Mouse (Mus musculus) heart, adult 2 months (tissue): ENCODE results near the gene Prkcq. TPM values are rescaled to one million over a fixed set of nuclear protein-coding genes. Genes with fewer than 3 reads are reported as not detected.

Experiments used
- DNase-seq, 2 experiments: peaks; one replicate each; pipeline ENCODE4 v3.0.0; 2021
- H3K27ac ChIP-seq: fragments of 200-600 bp; 2 replicates; pipeline ENCODE4 v1.8.1; 2022
- H3K27me3 ChIP-seq: fragments of 200-500 bp; 2 replicates; pipeline ENCODE4 v1.6.1; 2012; ENCODE audit warnings: mild to moderate bottlenecking, low read length, inconsistent platforms, mixed read lengths; ENCODE audit not compliant: control insufficient read depth, insufficient read depth
- H3K36me3 ChIP-seq: fragments of 200-500 bp; 2 replicates; pipeline ENCODE4 v1.6.1; 2012; ENCODE audit warnings: low read length, inconsistent platforms; ENCODE audit not compliant: control insufficient read depth, insufficient read depth
- H3K4me1 ChIP-seq: fragments of 200-500 bp; 2 replicates; pipeline ENCODE4 v1.6.1; 2011; ENCODE audit warnings: low read length; ENCODE audit not compliant: control insufficient read depth, insufficient read depth
- H3K4me3 ChIP-seq: fragments of 200-600 bp; 2 replicates; pipeline ENCODE4 v1.8.1; 2022
- H3K79me2 ChIP-seq: fragments of 200-500 bp; replicated peaks from 2 replicates; pipeline ENCODE4 v1.6.1; 2012; ENCODE audit warnings: mild to moderate bottlenecking, inconsistent platforms, low read length, moderate library complexity, mixed read lengths; ENCODE audit not compliant: control insufficient read depth, insufficient read depth
- H3K9ac ChIP-seq: fragments of 200-500 bp; 2 replicates; pipeline ENCODE4 v1.6.1; 2012; ENCODE audit warnings: low read depth, mild to moderate bottlenecking, control low read depth, inconsistent platforms, low read length, mixed read lengths
- CTCF ChIP-seq: fragments of 200-600 bp; IDR thresholded peaks from 2 replicates; pipeline ENCODE4 v1.8.1; 2022; ENCODE audit warnings: antibody characterized with exemption, mild to moderate bottlenecking, moderate library complexity
- EP300 ChIP-seq: fragments of 200-500 bp; IDR thresholded peaks from 2 replicates; pipeline ENCODE4 v1.6.1; 2011; ENCODE audit warnings: low read depth, low read length, control low read depth; ENCODE audit not compliant: insufficient read depth
- POLR2A ChIP-seq: fragments of 200-500 bp; IDR thresholded peaks from 2 replicates; pipeline ENCODE4 v1.6.1; 2011; ENCODE audit warnings: mild to moderate bottlenecking, low read depth, low read length, control low read depth; ENCODE audit not compliant: insufficient read depth
- WGBS: fragments of 180-500 bp; shearing (Covaris S2); methylation state at CpG from one replicate; pipeline ENCODE4 v1.1.7; 2018; 5-methylcytosine and 5-hydroxymethylcytosine counted together
- intact Hi-C: fragments of 180-260 bp; cut with DNase I; formaldehyde crosslinking; loops from one replicate; pipeline ENCODE4 v1.15.1; 2025
- polyA plus RNA-seq: library from polyadenylated mRNA; depleted of rRNA; stranded (reverse); fragments of >200 nt; gene quantifications from 2 replicates; pipeline ENCODE4 v1.2.3, GENCODE M21; 2012
- total RNA-seq, 2 experiments: library from RNA; stranded (reverse); gene quantifications; 2 replicates each; pipeline ENCODE4 v1.2.3; 2021

Gene Prkcq
- total and polyA plus RNA-seq, 3 experiments: 1.1 to 3.3 (median 2.6) TPM

- DNase-seq: no peak
- no peaks in the 10 kb centered on the region for H3K4me1 ChIP-seq
- no peaks in the 10 kb centered on the region for H3K79me2 ChIP-seq
- WGBS: 62% methylated on average over 5 of the region's 5 CpGs
- H3K27me3 ChIP-seq: no peaks in the 10 kb centered on the region
- H3K36me3 ChIP-seq: no peaks in the 10 kb centered on the region
- H3K4me3 ChIP-seq: no peak overlapping the region
- TF ChIP-seq CTCF (no peak), EP300 (no peak), POLR2A (no peak)
- H3K27ac ChIP-seq: no peak overlapping the region
- intact Hi-C loops: no loop called here
- no peak overlapping the region for H3K9ac ChIP-seq
These were observed 25.1 kb downstream of the Prkcq start for GRCm38 (mm10) chr2:11196952-11197559.

GRCm38 (mm10) chr2:11199624-11200023 is 27.7 kb downstream of the Prkcq start:
- Histone ChIP-seq H3K9ac (no peak overlapping the region), H3K27ac (no peak overlapping the region), H3K4me3 (no peak overlapping the region), H3K36me3 (no peaks in the 10 kb centered on the region), H3K27me3 (no peaks in the 10 kb centered on the region), H3K4me1 (no peaks in the 10 kb centered on the region), H3K79me2 (no peaks in the 10 kb centered on the region)
- 64% methylated on average over 5 of the region's 5 CpGs for WGBS
- intact Hi-C loops: no loop called here
- no peak for DNase-seq
- TF ChIP-seq POLR2A: no peak
- no peak for TF ChIP-seq CTCF
- TF ChIP-seq EP300: no peak

DNA sequence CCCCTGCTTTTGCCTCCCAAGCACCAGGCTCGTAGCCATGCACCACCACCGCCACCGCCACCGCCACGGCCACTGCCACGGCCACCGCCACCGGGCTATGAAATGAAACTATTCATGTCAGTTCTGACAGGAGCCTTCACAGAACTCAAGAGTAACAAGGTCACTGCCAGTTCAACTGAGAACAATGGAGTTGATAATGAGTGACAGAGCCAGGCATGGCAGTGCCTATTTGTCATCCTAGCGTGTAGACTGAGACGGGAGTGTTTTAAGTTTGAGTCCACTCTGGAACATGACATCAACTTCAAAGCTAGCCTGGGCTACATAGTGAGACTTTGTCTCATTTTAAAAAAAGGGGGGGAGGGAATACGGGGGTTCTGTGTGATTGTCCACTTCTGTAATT is 30.9 kb downstream of the Prkcq start:
- Histone ChIP-seq H3K4me1 (no peaks in the 10 kb centered on the region), H3K27me3 (no peaks in the 10 kb centered on the region), H3K79me2 (no peaks in the 10 kb centered on the region), H3K9ac (no peak overlapping the region), H3K4me3 (no peak overlapping the region), H3K27ac (no peak overlapping the region), H3K36me3 (no peaks in the 10 kb centered on the region)
- intact Hi-C loops: no loop called here
- 90% methylated on average over 11 of the region's 11 CpGs for WGBS
- TF ChIP-seq CTCF (no peak), EP300 (no peak), POLR2A (no peak)
- DNase-seq: no peak

DNA sequence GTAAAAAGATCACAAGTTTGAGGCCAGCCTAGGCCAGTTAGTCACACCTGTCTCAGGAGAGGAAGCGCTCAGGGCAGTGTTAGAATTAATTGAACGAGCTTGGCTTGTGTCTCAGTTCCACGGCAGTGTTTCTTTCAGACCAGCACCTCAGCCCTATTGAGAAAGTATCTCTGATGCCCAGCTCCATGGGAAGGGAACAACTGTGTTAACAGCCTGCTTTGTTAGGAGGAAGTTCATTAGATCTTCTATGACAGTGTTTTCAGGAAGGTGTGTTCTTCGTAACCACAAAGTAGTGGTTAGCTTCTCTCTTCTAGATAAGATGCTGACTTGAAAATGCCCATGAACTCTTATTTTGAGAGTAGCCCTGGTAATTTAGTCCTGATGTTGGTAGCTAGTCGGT is 31.4 kb downstream of the Prkcq start:
- 63% methylated on average over 5 of the region's 5 CpGs for WGBS
- H3K79me2 ChIP-seq: no peaks in the 10 kb centered on the region
- intact Hi-C loops: no loop called here

DNA sequence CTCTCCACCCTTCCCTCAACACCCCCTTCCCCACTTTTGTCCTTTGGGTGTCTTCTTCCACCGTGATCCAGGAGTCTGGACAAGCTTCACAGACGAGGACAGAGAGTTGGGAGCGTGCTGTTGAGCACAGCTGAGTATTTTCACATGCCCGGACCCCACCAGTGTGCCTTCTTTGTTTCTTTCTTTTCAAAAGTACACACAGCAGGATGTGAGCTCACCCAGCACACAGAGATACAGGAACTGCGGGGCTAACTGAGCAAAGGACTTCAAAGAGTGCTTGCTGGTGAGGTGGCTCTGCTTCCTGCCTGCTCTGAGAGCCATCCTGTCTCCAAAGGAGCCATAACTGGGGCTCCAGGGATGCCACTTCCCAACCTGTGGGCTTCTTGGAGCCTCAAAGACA is 32.3 kb downstream of the Prkcq start:
- Histone ChIP-seq H3K27ac (no peak overlapping the region), H3K4me1 (no peaks in the 10 kb centered on the region), H3K9ac (no peak overlapping the region), H3K79me2 (no peaks in the 10 kb centered on the region), H3K4me3 (no peak overlapping the region), H3K36me3 (no peaks in the 10 kb centered on the region), H3K27me3 (no peaks in the 10 kb centered on the region)
- 48% methylated on average over 5 of the region's 5 CpGs for WGBS
- DNase-seq: no peak
- intact Hi-C loops: no loop called here
- TF ChIP-seq CTCF (no peak), EP300 (no peak), POLR2A (no peak)

More for the DNA sequence above, 31.4 kb downstream of the Prkcq start:
- no peak overlapping the region for H3K9ac ChIP-seq
- TF ChIP-seq EP300: no peak
- no peak for TF ChIP-seq POLR2A
- TF ChIP-seq CTCF: no peak
- no peaks in the 10 kb centered on the region for H3K27me3 ChIP-seq
- no peaks in the 10 kb centered on the region for H3K4me1 ChIP-seq
- H3K27ac ChIP-seq: no peak overlapping the region
- H3K4me3 ChIP-seq: no peak overlapping the region
- no peak for DNase-seq
- no peaks in the 10 kb centered on the region for H3K36me3 ChIP-seq

DNA sequence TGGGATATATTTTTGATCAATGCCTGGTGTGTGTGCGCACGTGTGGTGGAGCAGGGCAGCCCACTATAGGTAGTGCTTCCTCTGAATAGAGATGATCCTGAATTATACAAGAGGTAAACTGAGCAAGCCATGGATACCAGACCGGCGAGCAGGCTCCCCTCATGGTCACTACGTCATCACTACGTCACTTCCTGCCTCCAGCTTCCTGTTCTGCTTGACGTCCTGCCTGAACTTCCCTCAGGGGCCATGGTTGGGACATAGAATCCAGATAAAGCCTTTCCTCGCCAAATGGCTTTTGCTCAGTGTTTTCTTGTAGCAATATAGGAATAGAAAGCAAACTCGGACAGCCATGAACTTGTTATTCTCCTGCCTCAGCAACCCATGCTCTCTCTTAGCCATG is 33.1 kb downstream of the Prkcq start:
- TF ChIP-seq EP300 (no peak), POLR2A (no peak), CTCF (no peak)
- Histone ChIP-seq H3K4me3 (no peak overlapping the region), H3K79me2 (no peaks in the 10 kb centered on the region), H3K27ac (no peak overlapping the region), H3K9ac (no peak overlapping the region), H3K27me3 (no peaks in the 10 kb centered on the region), H3K4me1 (no peaks in the 10 kb centered on the region), H3K36me3 (no peaks in the 10 kb centered on the region)
- no peak for DNase-seq
- 60% methylated on average over 9 of the region's 9 CpGs for WGBS
- intact Hi-C loops: no loop called here
